Mouse (Mus musculus) CH12.LX (cell line): Measurements from ENCODE around the gene Eif5.

ENCODE experiments used
- CTCF ChIP-seq, 2 experiments: IDR thresholded peaks in 1 of 2; conservative IDR thresholded peaks in 1 of 2; 2 replicates each; pipeline ENCODE4 v1.5.1; 2011 to 2012; ENCODE audit warnings: low read depth in 2 of 2, low read length in 2 of 2, improper control_type of control experiment in 1 of 2, inconsistent platforms in 1 of 2, mild to moderate bottlenecking in 1 of 2, moderate library complexity in 1 of 2
- ELF1 ChIP-seq: IDR thresholded peaks from 2 replicates; pipeline ENCODE4 v1.6.1; 2014; ENCODE audit warnings: low read depth, mild to moderate bottlenecking, inconsistent platforms, low read length, improper control_type of control experiment
- GABPA ChIP-seq: IDR thresholded peaks from 2 replicates; pipeline ENCODE4 v1.6.1; 2012; ENCODE audit warnings: low read depth, low read length, improper control_type of control experiment, inconsistent platforms; ENCODE audit not compliant: insufficient replicate concordance
- USF1 ChIP-seq: IDR thresholded peaks from 2 replicates; pipeline ENCODE4 v1.6.1; 2014; ENCODE audit warnings: low read depth, mild to moderate bottlenecking, inconsistent platforms, low read length, improper control_type of control experiment

DNA sequence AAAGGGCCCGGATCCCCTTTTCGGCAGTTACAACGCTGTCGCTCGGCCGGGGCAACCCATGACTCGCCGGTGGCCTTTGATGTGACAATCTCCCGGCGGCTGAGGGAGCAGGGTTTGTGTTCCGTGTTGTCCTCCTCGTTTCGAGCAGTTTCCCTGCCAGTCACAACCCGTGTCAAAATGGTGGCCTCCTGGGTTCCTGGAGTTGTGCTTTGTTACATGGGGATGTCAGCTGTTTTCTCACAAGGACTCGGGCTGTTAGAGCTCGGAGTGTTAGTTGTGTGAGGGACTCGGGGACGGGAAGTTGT is 1.2 kb downstream of the Eif5 start:
- TF ChIP-seq USF1, result no peak
- no peak for TF ChIP-seq ELF1
- TF ChIP-seq GABPA, result no peak
- TF ChIP-seq CTCF (conservative IDR thresholded peaks at IDR 0.05 in 1 of 2, IDR thresholded peaks at IDR 0.05 in 1 of 2; ENCODE audit: low read depth in 2 of 2, low read length in 2 of 2), result no peak
